Mouse (Mus musculus) hematopoietic stem cell, adult 5-6 weeks (primary cell): ENCODE measurements around the gene Hid1. TPM values are rescaled to one million over a fixed set of nuclear protein-coding genes. Genes with fewer than 3 reads are reported as not detected.
A peak's percentile ranks its signal among the peaks of the same experiment; 100 is the strongest.

Experiments
- ATAC-seq, 2 experiments: fragments of 125-278 bp in 1 of 2; replicated peaks in 1 of 2; 2 replicates each; pipeline ENCODE4 v1.8.0; 2016 to 2017; ENCODE audit warnings: inconsistent platforms in 2 of 2, mild to moderate bottlenecking in 2 of 2, moderate number of reproducible peaks in 2 of 2, low read depth in 1 of 2, moderate TSS enrichment in 1 of 2; ENCODE audit not compliant: low FRiP score in 2 of 2, poor library complexity in 2 of 2, severe bottlenecking in 2 of 2, insufficient read depth in 1 of 2, low TSS enrichment in 1 of 2
- total RNA-seq: library from RNA; stranded (forward); fragments of 172-1452, 232-1000 nt; gene quantifications from 2 replicates; pipeline ENCODE4 v1.2.3, GENCODE M21; 2017

Gene Hid1
- total RNA-seq, 1 experiment from 2014 or later = 2.6 TPM

DNA sequence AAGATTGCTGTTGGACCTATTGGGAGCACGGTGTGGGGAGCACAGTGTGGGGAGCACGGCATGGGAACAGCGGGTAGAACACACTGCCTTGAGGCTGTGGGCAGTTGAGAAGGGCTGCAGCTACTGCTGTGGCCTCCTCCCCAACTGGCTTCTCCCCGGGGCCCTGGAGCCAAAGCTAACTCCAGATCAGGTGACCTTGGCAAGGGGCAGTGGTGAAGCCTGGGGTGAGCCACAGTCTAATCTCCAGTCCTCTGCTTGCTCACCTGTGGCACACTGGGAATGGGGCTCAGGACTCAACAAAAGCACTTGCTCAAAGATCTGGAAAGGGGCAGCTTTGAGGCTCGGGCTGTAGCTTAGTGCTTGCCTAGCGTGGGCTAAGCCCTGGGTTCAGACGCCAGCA is 50.4 kb downstream of the Hid1 start:
- no peak for ATAC-seq

GRCm38 (mm10) chr11:115314249-115314648 is 53.3 kb downstream of the Hid1 start:
- 0 out of 4 replicates have a peak, but pooled peaks of 1 of the 2 experiments have one; percentile 26 for ATAC-seq

DNA sequence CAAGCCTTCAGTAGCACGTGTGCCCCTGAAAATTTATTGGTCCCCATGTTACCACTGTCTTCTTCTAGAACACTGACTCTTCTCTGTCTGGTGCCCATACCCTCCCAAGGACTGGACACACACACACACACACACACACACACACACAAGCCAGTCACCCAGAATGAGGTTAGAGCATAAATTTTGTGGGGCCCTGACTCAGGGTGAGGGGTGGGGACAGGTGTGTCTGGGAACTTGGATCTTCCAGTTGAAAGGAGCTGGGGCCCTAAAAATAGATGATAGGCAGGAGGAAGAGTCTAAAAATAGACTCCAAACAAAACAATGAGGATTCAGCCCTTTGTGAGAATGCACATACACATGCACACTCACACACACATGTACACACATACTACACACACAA is 58.8 kb downstream of the Hid1 start:
- ATAC-seq = no peak

DNA sequence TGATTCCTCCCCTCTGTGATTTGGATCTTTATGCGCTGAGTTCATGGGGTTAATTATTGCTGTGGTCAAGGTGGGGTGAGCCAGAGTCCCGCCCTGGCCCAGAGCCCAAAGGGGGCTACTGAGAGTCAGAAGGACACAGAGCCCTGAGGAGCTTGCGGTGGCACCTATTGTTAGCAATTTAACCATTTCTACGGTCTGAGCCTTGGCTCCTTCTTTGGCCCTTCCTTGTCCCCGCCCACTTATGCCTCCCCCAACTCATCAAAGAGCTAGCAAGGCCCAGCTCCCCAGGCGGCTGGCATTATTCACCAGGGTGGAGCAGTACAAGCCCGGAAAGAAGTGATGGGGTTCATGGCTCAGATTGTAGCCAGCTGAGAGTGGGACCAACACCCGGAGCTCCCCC is 60.7 kb downstream of the Hid1 start, which contains the start of gene Otop2:
Gene Otop2, plus strand, starts transcription at position 301 of the 400 bp plus-strand sequence.
- ATAC-seq = no peak

GRCm38 (mm10) chr11:115303167-115303566 is 64.4 kb downstream of the Hid1 start:
- ATAC-seq = no peak

DNA sequence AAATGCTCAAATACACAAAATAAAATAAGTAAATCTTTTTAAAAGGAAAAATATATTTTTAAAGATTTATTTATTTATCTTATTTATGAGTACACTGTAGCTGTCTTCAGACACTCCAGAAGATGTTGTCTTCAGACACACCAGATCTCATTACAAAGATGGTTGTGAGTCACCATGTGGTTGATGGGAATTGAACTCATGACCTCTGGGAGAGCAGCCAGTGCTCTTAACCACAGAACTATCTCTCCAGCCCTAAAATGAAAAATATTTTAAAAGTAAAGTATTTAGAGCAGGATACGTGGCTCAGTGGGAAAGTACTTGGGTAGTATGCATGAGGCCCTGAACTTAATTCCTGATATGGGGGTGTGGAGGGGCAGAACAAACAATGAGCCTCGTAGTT is 66.2 kb downstream of the Hid1 start:
- ATAC-seq = no peak

DNA sequence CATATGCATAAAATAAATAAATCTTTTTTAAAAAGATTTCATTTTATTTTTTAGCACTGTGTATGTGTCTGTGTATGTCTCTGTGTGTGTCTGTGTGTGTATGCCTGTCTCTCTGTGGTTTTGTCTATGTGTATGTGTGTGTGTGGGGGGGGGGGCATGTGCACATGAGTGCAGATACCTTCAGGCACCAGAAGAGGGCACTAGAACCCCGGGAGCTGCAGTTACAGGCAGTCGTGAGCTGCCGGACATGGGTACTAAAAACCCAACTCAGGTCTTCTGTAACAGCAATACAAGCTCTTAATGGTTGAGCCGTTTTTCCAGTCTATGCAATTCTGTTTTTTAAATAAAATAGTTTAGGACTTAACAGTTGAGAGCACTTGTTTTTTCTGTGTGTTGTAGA is 66.8 kb downstream of the Hid1 start:
- no peak for ATAC-seq

DNA sequence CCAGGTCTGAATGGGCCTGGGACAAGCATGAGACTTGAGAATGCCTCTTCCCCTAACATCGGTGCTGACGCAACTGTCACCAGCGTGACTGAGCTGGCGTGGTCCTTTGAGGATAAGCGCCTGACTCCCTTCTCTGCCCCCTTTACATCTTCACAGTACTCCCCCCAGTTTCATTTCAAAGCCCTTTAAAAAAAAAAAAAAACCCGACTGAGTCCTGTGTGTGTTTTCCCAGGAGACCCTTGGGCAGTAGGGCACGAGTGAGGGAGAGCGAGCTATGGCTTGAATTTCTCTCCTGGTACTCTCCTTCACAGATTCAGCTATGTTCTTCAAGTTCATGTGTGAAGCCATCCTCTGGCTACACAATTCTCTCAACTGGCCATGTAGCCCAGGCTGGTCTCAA is 69.4 kb downstream of the Hid1 start:
- ATAC-seq = no peak

Other genes starting within 250 kb of the Hid1 start
- gene Cd300lf, start 233.8 kb downstream of the Hid1 start, total RNA-seq = 3.9 and 5.4 TPM in 2 replicates
- gene Slc9a3r1, start 204.4 kb downstream of the Hid1 start, total RNA-seq = 70.5 and 71.1 TPM in 2 replicates
- gene Tmem104, start 180.3 kb downstream of the Hid1 start, total RNA-seq = 3.5 and 4.0 TPM in 2 replicates
- gene Nat9, start 179.9 kb downstream of the Hid1 start, total RNA-seq = 26.6 and 42.7 TPM in 2 replicates
- not detected in 2 replicates for gene Grin2c, start 100.5 kb downstream of the Hid1 start, total RNA-seq
- gene Fdxr, start 90.7 kb downstream of the Hid1 start, total RNA-seq = 19.9 and 22.6 TPM in 2 replicates
- 2.8 and 4.3 TPM in 2 replicates for gene Fads6, start 70.1 kb downstream of the Hid1 start, total RNA-seq
- gene Otop2, start 60.6 kb downstream of the Hid1 start, total RNA-seq = not detected in 2 replicates
- gene Ush1g, start 45.7 kb downstream of the Hid1 start, total RNA-seq = not detected in 2 replicates
- not detected in 2 replicates for gene Otop3, start 33.0 kb downstream of the Hid1 start, total RNA-seq
- 0.05 TPM in 1 of 2 replicates, not detected in the other for gene Cdr2l, start 14.2 kb upstream of the Hid1 start, total RNA-seq
- 48.3 and 67.2 TPM in 2 replicates for gene Mrpl58, start 36.0 kb upstream of the Hid1 start, total RNA-seq
- 507 and 778 TPM in 2 replicates for gene Atp5h, start 52.2 kb upstream of the Hid1 start, total RNA-seq
- gene Kctd2, start 52.4 kb upstream of the Hid1 start, total RNA-seq = 15.0 and 22.1 TPM in 2 replicates
- gene Trim80, start 72.8 kb upstream of the Hid1 start, total RNA-seq = not detected in 2 replicates
- not detected in 2 replicates for gene Slc16a5, start 94.7 kb upstream of the Hid1 start, total RNA-seq
- gene Armc7, start 107.9 kb upstream of the Hid1 start, total RNA-seq = 14.7 and 14.9 TPM in 2 replicates
- 62.3 and 99.8 TPM in 2 replicates for gene Nt5c, start 124.1 kb upstream of the Hid1 start, total RNA-seq
- 122 and 126 TPM in 2 replicates for gene Jpt1, start 146.6 kb upstream of the Hid1 start, total RNA-seq
- gene Sumo2, start 168.5 kb upstream of the Hid1 start, total RNA-seq = 501 and 618 TPM in 2 replicates
- gene Nup85, start 196.7 kb upstream of the Hid1 start, total RNA-seq = 108 and 128 TPM in 2 replicates
- gene Mrps7, start 236.2 kb upstream of the Hid1 start, total RNA-seq = 26.5 and 28.1 TPM in 2 replicates
- gene Gga3, start 236.3 kb upstream of the Hid1 start, total RNA-seq = 26.3 and 39.2 TPM in 2 replicates
- gene Mif4gd, start 245.2 kb upstream of the Hid1 start, total RNA-seq = 19.1 and 23.3 TPM in 2 replicates